Mouse (Mus musculus) intestine, embryonic 16.5 days (tissue): ENCODE measurements at regions not wholly inside any gene's neighbourhood (a gene's known extent, or its start where the extent isn't known, plus 50 kb on each side); places are given as distances from the start of the nearest gene placed in this dataset.

Source experiments
- ATAC-seq: fragments of 200-750 bp; cut with Nextera tagmentation; 2 replicates; pipeline ENCODE4 v1.8.0; 2017; ENCODE audit warnings: moderate TSS enrichment, moderate library complexity
- H3K27ac ChIP-seq: fragments of 300-500 bp; sonication (generic); 2 replicates; pipeline ENCODE4 v1.5.1; 2014; ENCODE audit warnings: mild to moderate bottlenecking, low read length
- H3K27me3 ChIP-seq: fragments of 300-500 bp; sonication (generic); replicated peaks from 2 replicates; pipeline ENCODE4 v1.6.1; 2014; ENCODE audit warnings: low read length, control low read depth, mixed read lengths; ENCODE audit not compliant: control insufficient read depth, insufficient read depth
- H3K36me3 ChIP-seq: fragments of 300-500 bp; sonication (generic); 2 replicates; pipeline ENCODE4 v1.6.1; 2014; ENCODE audit warnings: low read length, control low read depth; ENCODE audit not compliant: control insufficient read depth, insufficient read depth
- H3K4me1 ChIP-seq: fragments of 300-500 bp; sonication (generic); 2 replicates; pipeline ENCODE4 v1.6.1; 2014; ENCODE audit warnings: low read length, control low read depth, mixed read lengths; ENCODE audit not compliant: control insufficient read depth, insufficient read depth
- H3K4me2 ChIP-seq: fragments of 300-500 bp; sonication (generic); 2 replicates; pipeline ENCODE4 v1.6.1; 2014; ENCODE audit warnings: low read depth, low read length, control low read depth
- H3K4me3 ChIP-seq: fragments of 300-500 bp; sonication (generic); 2 replicates; pipeline ENCODE4 v1.5.1; 2014; ENCODE audit warnings: mild to moderate bottlenecking, low read length
- H3K9ac ChIP-seq: fragments of 300-500 bp; sonication (generic); 2 replicates; pipeline ENCODE4 v1.6.1; 2014; ENCODE audit warnings: low read depth, low read length
- H3K9me3 ChIP-seq: fragments of 300-500 bp; sonication (generic); 2 replicates; pipeline ENCODE4 v1.6.1; 2016; ENCODE audit warnings: low read length, control low read depth; ENCODE audit not compliant: control insufficient read depth
- WGBS: fragments of 180-500 bp; shearing (Covaris S2); extraction: QIAGEN DNeasy Blood & Tissue Kit; methylation state at CpG from one replicate; pipeline ENCODE4 v1.1.7; 2014; 5-methylcytosine and 5-hydroxymethylcytosine counted together

DNA sequence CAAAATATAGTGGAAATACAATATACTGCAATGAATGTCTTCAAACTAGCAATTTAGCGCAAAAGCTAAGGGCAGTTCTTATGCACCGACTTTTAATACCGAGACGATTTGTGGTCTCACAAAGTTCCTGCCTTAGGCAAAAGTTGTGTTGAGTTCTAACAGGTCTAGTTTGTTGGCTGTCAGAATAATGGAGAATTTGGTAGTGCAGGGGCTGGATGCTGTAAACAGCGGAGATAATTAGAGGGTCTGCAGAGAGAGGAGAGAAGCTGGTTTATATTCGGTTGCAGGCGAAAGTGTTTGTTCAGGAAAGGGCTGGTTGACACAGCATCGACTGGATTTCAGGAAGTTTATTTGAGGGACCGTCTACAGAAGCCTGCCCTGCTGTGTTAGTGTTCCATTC is 339.7 kb upstream of the Nr2f2 start:
- H3K4me3 ChIP-seq = no peak overlapping the region
- no peaks in the 10 kb centered on the region for H3K27me3 ChIP-seq
- no peak overlapping the region for H3K4me2 ChIP-seq
- H3K36me3 ChIP-seq = no peaks in the 10 kb centered on the region
- ATAC-seq = no peak
- no peak overlapping the region for H3K27ac ChIP-seq
- H3K9ac ChIP-seq = no peak overlapping the region
- H3K9me3 ChIP-seq = no peaks in the 10 kb centered on the region
- H3K4me1 ChIP-seq = no peaks in the 10 kb centered on the region
- WGBS = 60% methylated on average over 9 of the region's 9 CpGs

- Histone ChIP-seq H3K4me3 (no peak overlapping the region), H3K27me3 (no peaks in the 10 kb centered on the region), H3K9ac (no peak overlapping the region), H3K4me2 (no peak overlapping the region), H3K9me3 (no peaks in the 10 kb centered on the region), H3K27ac (no peak overlapping the region), H3K36me3 (no peaks in the 10 kb centered on the region), H3K4me1 (no peaks in the 10 kb centered on the region)
- WGBS = 89% methylated on average over 1 of the region's 1 CpGs
- ATAC-seq = no peak
Measured at GRCm38 (mm10) chr7:70703784-70704183, 337.2 kb upstream of the Nr2f2 start.

DNA sequence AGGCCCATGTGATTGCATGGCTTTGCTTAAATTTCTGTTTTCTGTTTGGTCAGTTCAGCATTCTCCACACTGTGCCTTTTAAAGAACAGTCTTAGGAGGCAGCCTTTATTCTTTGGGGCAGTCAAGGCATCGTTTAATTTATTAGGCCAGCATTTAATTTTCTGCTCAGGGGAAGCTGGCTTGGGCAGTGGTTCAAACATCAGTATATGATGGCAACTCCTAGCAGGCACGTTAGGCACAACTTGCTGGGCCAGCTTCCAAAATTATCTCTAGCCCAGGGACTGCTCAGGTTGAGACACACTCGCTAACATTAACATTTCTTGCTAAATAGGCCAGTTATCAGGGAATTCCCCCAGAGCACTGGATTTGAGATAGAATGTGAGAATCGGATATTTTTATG is 333.9 kb upstream of the Nr2f2 start:
- Histone ChIP-seq H3K27me3 (no peaks in the 10 kb centered on the region), H3K9me3 (no peaks in the 10 kb centered on the region), H3K4me2 (no peak overlapping the region), H3K9ac (no peak overlapping the region), H3K4me3 (no peak overlapping the region), H3K4me1 (no peaks in the 10 kb centered on the region), H3K27ac (no peak overlapping the region), H3K36me3 (no peaks in the 10 kb centered on the region)
- WGBS = 79% methylated on average over 4 of the region's 4 CpGs
- ATAC-seq = no peak

DNA sequence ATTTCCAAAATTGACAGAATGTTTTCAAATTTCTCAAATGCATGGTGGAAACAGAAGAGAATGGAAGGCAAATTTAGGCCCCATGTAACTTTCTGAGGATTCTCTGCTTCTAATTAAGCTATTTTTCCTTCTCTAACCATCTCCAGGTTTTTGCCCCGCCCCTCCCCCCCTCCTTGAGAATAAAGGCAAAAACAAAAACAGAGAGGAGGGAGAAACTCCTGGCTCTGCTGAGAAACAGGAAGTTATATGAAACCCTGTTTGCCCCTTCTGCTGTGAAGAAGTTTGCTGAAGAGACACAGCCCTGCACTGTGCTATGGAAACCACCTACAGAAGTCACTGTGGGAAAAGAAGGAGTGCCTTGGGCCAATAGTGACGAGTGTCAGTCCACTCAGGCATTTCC is 332.9 kb upstream of the Nr2f2 start:
- no peak for ATAC-seq
- Histone ChIP-seq H3K9me3 (no peaks in the 10 kb centered on the region), H3K27me3 (no peaks in the 10 kb centered on the region), H3K36me3 (no peaks in the 10 kb centered on the region), H3K4me1 (no peaks in the 10 kb centered on the region), H3K4me3 (no peak overlapping the region), H3K9ac (no peak overlapping the region), H3K27ac (no peak overlapping the region), H3K4me2 (no peak overlapping the region)
- 74% methylated on average over 2 of the region's 2 CpGs for WGBS

DNA sequence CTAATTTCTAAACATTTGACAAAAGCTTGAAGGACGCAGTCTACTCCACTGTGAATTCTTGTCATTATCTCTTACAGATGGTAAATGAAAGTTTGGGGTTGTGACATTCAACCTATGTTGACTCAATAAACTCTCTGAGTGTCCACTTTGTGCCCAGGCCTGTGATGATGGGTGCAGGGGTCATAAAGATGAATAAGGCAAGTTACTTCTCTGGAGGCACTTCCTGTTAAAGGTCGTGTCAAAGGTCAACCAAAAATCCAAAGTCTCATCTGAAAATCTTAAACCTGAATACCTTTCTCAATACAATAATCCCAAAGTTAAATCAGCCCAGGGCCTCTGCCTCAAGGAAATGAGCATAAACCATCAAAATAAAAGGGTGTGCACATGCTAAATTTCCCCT is 332.5 kb upstream of the Nr2f2 start:
- ATAC-seq = no peak
- Histone ChIP-seq H3K4me1 (no peaks in the 10 kb centered on the region), H3K27me3 (no peaks in the 10 kb centered on the region), H3K4me2 (no peak overlapping the region), H3K36me3 (no peaks in the 10 kb centered on the region), H3K9me3 (no peaks in the 10 kb centered on the region), H3K4me3 (no peak overlapping the region), H3K27ac (no peak overlapping the region), H3K9ac (no peak overlapping the region)
- WGBS = 69% methylated on average over 2 of the region's 2 CpGs

DNA sequence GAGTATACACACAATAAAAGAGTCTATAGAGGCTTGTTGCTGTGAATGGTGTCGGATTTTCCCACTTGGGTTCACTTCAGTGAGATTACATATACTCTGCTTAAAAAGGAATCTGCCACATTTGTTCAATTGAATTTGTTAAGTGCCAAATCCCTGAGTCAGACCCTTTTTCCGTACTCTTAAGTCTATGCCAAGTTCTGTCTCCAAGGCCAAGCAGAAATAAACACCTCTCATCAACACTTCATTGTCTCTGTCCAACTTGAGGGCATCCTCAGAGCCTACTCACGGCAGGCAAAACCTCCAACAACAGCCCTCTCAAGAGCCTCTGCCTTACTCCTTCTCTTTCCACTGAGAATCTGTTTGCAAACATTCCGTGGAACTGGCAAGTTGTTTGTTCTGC is 325.6 kb upstream of the Nr2f2 start:
- no peak overlapping the region for H3K4me2 ChIP-seq
- H3K9ac ChIP-seq = no peak overlapping the region
- no peak overlapping the region for H3K27ac ChIP-seq
- no peaks in the 10 kb centered on the region for H3K27me3 ChIP-seq
- H3K9me3 ChIP-seq = no peaks in the 10 kb centered on the region
- H3K4me1 ChIP-seq = no peaks in the 10 kb centered on the region
- no peak for ATAC-seq
- 66% methylated on average over 4 of the region's 4 CpGs for WGBS
- H3K36me3 ChIP-seq = no peaks in the 10 kb centered on the region
- no peak overlapping the region for H3K4me3 ChIP-seq

- no peaks in the 10 kb centered on the region for H3K9me3 ChIP-seq
- 92% methylated on average over 7 of the region's 7 CpGs for WGBS
Measured at GRCm38 (mm10) chr7:70690845-70691244, 324.3 kb upstream of the Nr2f2 start.

GRCm38 (mm10) chr7:70669065-70669464 is 302.5 kb upstream of the Nr2f2 start:
- 65% methylated on average over 2 of the region's 2 CpGs for WGBS
- no peak for ATAC-seq

More at GRCm38 (mm10) chr7:70690845-70691244, 324.3 kb upstream of the Nr2f2 start:
- H3K4me2 ChIP-seq = no peak overlapping the region
- H3K4me1 ChIP-seq = no peaks in the 10 kb centered on the region
- no peak overlapping the region for H3K9ac ChIP-seq
- no peak for ATAC-seq
- no peaks in the 10 kb centered on the region for H3K36me3 ChIP-seq
- H3K27ac ChIP-seq = no peak overlapping the region
- H3K4me3 ChIP-seq = no peak overlapping the region
- H3K27me3 ChIP-seq = no peaks in the 10 kb centered on the region

DNA sequence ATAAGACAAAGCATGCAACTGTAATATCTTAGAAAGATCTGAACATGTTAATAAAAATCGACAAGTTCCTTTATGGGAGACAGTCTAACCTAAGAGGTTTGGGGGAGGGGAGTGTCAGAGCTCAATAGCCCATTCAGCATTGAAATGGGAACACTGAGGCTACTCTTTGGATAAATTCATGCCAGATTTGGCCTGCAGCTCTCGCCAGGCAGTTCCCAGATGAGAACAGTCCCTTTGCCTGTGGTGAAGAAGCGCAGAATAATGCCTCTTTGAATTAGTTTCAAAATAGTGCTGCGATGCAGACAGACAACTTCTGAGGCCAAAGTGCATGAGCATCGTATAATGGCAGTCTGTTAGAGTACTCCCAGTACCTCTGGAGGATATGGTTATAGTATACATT is 293.6 kb upstream of the Nr2f2 start:
- WGBS = 77% methylated on average over 5 of the region's 5 CpGs
- no peak overlapping the region for H3K9ac ChIP-seq
- no peak overlapping the region for H3K4me2 ChIP-seq
- H3K4me1 ChIP-seq = no peaks in the 10 kb centered on the region
- H3K4me3 ChIP-seq = no peak overlapping the region
- no peaks in the 10 kb centered on the region for H3K36me3 ChIP-seq
- no peak for ATAC-seq
- H3K27ac ChIP-seq = no peak overlapping the region
- no peaks in the 10 kb centered on the region for H3K9me3 ChIP-seq
- no peaks in the 10 kb centered on the region for H3K27me3 ChIP-seq

More at GRCm38 (mm10) chr7:70669065-70669464, 302.5 kb upstream of the Nr2f2 start:
- no peaks in the 10 kb centered on the region for H3K4me1 ChIP-seq
- no peaks in the 10 kb centered on the region for H3K36me3 ChIP-seq
- H3K9me3 ChIP-seq = no peaks in the 10 kb centered on the region
- no peak overlapping the region for H3K27ac ChIP-seq
- H3K27me3 ChIP-seq = no peaks in the 10 kb centered on the region
- H3K4me3 ChIP-seq = no peak overlapping the region
- H3K9ac ChIP-seq = no peak overlapping the region
- no peak overlapping the region for H3K4me2 ChIP-seq

- ATAC-seq = no peak
- H3K27ac ChIP-seq = no peak overlapping the region
Measured at GRCm38 (mm10) chr7:70649760-70650377, 283.3 kb upstream of the Nr2f2 start.

More at GRCm38 (mm10) chr7:70649760-70650377, 283.3 kb upstream of the Nr2f2 start:
- WGBS = 43% methylated on average over 8 of the region's 8 CpGs
- H3K27me3 ChIP-seq = no peaks in the 10 kb centered on the region
- H3K9ac ChIP-seq = no peak overlapping the region
- H3K4me3 ChIP-seq = no peak overlapping the region
- no peak overlapping the region for H3K4me2 ChIP-seq
- no peaks in the 10 kb centered on the region for H3K9me3 ChIP-seq
- H3K36me3 ChIP-seq = no peaks in the 10 kb centered on the region
- H3K4me1 ChIP-seq = no peaks in the 10 kb centered on the region
